Comparison of ENCODE assay signal across 13 mouse cellular contexts in the genomic region with DNA sequence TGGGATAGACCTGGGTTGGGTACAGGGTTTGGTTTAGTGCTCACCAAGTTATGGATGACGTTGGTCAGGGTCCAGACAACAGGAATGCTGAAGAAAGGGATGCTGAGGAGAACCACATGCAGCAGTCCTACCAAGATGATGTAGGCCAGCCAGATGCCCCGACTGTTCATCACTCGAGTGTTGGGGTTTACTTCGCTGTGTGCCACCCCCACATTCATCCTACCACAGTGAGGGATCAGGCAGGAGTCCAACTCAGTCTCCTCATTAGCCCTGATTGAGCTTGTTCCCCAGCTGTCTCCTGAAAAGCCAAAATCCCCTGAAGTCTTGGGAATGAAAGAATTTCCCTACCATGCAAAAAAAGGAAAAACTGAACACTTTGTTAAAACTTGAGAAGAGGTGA. TPM values are rescaled to one million over a fixed set of nuclear protein-coding genes. Genes with fewer than 3 reads are reported as not detected.
A peak's percentile ranks its signal among the peaks of the same experiment; 100 is the strongest.
DNase-seq lines count a peak whose midpoint lies in the region; ATAC-seq and TF ChIP-seq lines count a peak whose summit lies in the region.
"Had no signal": no experiment of that assay in that cellular context is flagged by ENCODE, and none has a peak within 500 bp of the region (broad histone marks: within the 10 kb centered on the region; RNA-seq: fewer than 3 reads in every experiment).

No protein-coding gene starts in this region.

- H3K27me3 ChIP-seq in erythroblast, embryonic 14.5 days (ENCODE audit: control insufficient read depth): no peaks in the 10 kb centered on the region
- H3K27me3 ChIP-seq in E14TG2a.4 (ENCODE audit: insufficient read depth, low read length): no peaks in the 10 kb centered on the region
- H3K27me3 ChIP-seq in liver, embryonic 13.5 days: no peaks in the 10 kb centered on the region
- H3K27me3 ChIP-seq: intestine, embryonic 15.5 days had no signal

- WGBS in liver, embryonic 13.5 days (ENCODE audit: insufficient replicate concordance): 84% methylated on average over 4 of the region's 4 CpGs

- peaks cover 65% of the 10 kb centered on the region for H3K36me3 ChIP-seq in erythroblast, embryonic 14.5 days (ENCODE audit: control insufficient read depth)
- peaks cover 65% of the 10 kb centered on the region for H3K36me3 ChIP-seq in E14TG2a.4 (ENCODE audit: insufficient read depth, low read length)
- H3K36me3 ChIP-seq in liver, embryonic 13.5 days: peaks cover 56% of the 10 kb centered on the region

- H3K9me3 ChIP-seq in erythroblast, embryonic 14.5 days (ENCODE audit: control insufficient read depth, low read length): no peaks in the 10 kb centered on the region
- H3K9me3 ChIP-seq in E14TG2a.4 (ENCODE audit: low read length): no peaks in the 10 kb centered on the region
- H3K9me3 ChIP-seq in liver, embryonic 13.5 days (replicated peaks): no peaks in the 10 kb centered on the region
- H3K9me3 ChIP-seq: intestine, embryonic 15.5 days had no signal

- H3K27ac ChIP-seq in liver, embryonic 13.5 days: 0 out of 2 replicates have a peak overlapping the region, but pooled peaks have one; percentile 30
- H3K27ac ChIP-seq: intestine, embryonic 15.5 days had no signal

- H3K9ac ChIP-seq in liver, embryonic 13.5 days: peak overlapping the region; percentile 78

- H3K4me2 ChIP-seq in liver, embryonic 13.5 days: peak overlapping the region; percentile 89

- no peak for ATAC-seq in erythroblast, adult 5-6 weeks (replicated peaks; ENCODE audit: low FRiP score, poor library complexity, severe bottlenecking)
- ATAC-seq in liver, embryonic 13.5 days (ENCODE audit: low read depth): no peak
- ATAC-seq: intestine, embryonic 15.5 days had no signal

- peak; percentile 42 for DNase-seq in layer of hippocampus, adult 8-10 months (ENCODE audit: low spot score in 2 of 2)
- DNase-seq in layer of hippocampus, postnatal 25 days (ENCODE audit: extremely low spot score in 1 of 2, low spot score in 1 of 2): no peak
- DNase-seq in liver, embryonic 13.5 days: no peak
- DNase-seq in adrenal gland, postnatal 25 days: no peak
- no peak for DNase-seq in spleen, postnatal 4 days (ENCODE audit: low spot score in 2 of 2)
- DNase-seq: kidney, postnatal 36 days; lung, postnatal 36 days; retina, postnatal 1 day; thymus, adult 2 months had no signal

- peaks cover 32% of the 10 kb centered on the region for H3K4me1 ChIP-seq in erythroblast, embryonic 14.5 days (ENCODE audit: control insufficient read depth)
- H3K4me1 ChIP-seq in E14TG2a.4 (replicated peaks; ENCODE audit: low read depth, low read length): peaks cover 42% of the 10 kb centered on the region
- H3K4me1 ChIP-seq in liver, embryonic 13.5 days (replicated peaks): peaks cover 33% of the 10 kb centered on the region

- TF ChIP-seq CTCF in E14TG2a.4 (conservative IDR thresholded peaks at IDR 0.05; ENCODE audit: low read length): no peak

- peak overlapping the region; percentile 99 for H3K4me3 ChIP-seq in erythroblast, embryonic 14.5 days (replicated peaks)
- peak overlapping the region; percentile 96 for H3K4me3 ChIP-seq in E14TG2a.4 (replicated peaks; ENCODE audit: low read length)
- H3K4me3 ChIP-seq in liver, embryonic 13.5 days (replicated peaks): peak overlapping the region; percentile 87

RNA-seq across cellular contexts. Expression of a gene that starts 1.2 kb away (rescaled TPM):
- 1.3 and 2.2 TPM in 2 replicates for polyA plus RNA-seq in erythroblast, embryonic 14.5 days (2012)
- total RNA-seq in erythroblast, adult 5-6 weeks (2015; ENCODE audit: low replicate concordance): 5.4 and 18.8 TPM in 2 replicates
- total RNA-seq in erythroblast, adult 5-6 weeks (2017; ENCODE audit: low replicate concordance): 13.0 and 28.2 TPM in 2 replicates
- 10 to 100 TPM in 1 of 4 experiments, 1 to 10 TPM in 3; 8.9 to 10.5 (median 9.6) TPM for total RNA-seq in layer of hippocampus, adult 8-10 months (2022)
- 1 to 10 TPM; 7.9 to 8.8 TPM for total RNA-seq in layer of hippocampus, postnatal 25 days (2021)
- polyA plus RNA-seq in liver, embryonic 13.5 days (2015; fragmentation: Nextera tagmentation; extraction: Ambion mirVana): 90.2 and 91.0 TPM in 2 replicates
- total RNA-seq in adrenal gland, postnatal 25 days (2021): 48.5 and 49.1 TPM in 2 replicates

RNA-seq across cellular contexts. Expression of a gene that starts 3.1 kb away (rescaled TPM):
- polyA plus RNA-seq in erythroblast, embryonic 14.5 days (2012): 1.4 and 2.5 TPM in 2 replicates
- total RNA-seq in erythroblast, adult 5-6 weeks (2015; ENCODE audit: low replicate concordance): 74.4 and 106 TPM in 2 replicates
- 93.5 and 113 TPM in 2 replicates for total RNA-seq in erythroblast, adult 5-6 weeks (2017; ENCODE audit: low replicate concordance)
- 10 to 100 TPM; 32.7 to 41.2 (median 35.1) TPM for total RNA-seq in layer of hippocampus, adult 8-10 months (2022)
- total RNA-seq in layer of hippocampus, postnatal 25 days (2021): 10 to 100 TPM; 36.5 to 39.9 TPM
- polyA plus RNA-seq in liver, embryonic 13.5 days (2015; fragmentation: Nextera tagmentation; extraction: Ambion mirVana): 147 and 176 TPM in 2 replicates
- total RNA-seq in adrenal gland, postnatal 25 days (2021): 54.6 and 63.2 TPM in 2 replicates

RNA-seq across cellular contexts. Expression of a gene that starts 16.0 kb away (rescaled TPM):
- 0.07 and 0.09 TPM in 2 replicates for polyA plus RNA-seq in erythroblast, embryonic 14.5 days (2012)
- total RNA-seq in erythroblast, adult 5-6 weeks (2015; ENCODE audit: low replicate concordance): 0.19 and 1.7 TPM in 2 replicates
- 0.42 and 3.7 TPM in 2 replicates for total RNA-seq in erythroblast, adult 5-6 weeks (2017; ENCODE audit: low replicate concordance)
- total RNA-seq in layer of hippocampus, adult 8-10 months (2022): 10 to 100 TPM in 3 of 4 experiments, 1 to 10 TPM in 1; 9.5 to 13.9 (median 11.6) TPM
- total RNA-seq in layer of hippocampus, postnatal 25 days (2021): 10 to 100 TPM; 11.3 to 12.1 TPM
- 2.4 and 3.2 TPM in 2 replicates for polyA plus RNA-seq in liver, embryonic 13.5 days (2015; fragmentation: Nextera tagmentation; extraction: Ambion mirVana)
- 8.8 and 13.8 TPM in 2 replicates for total RNA-seq in adrenal gland, postnatal 25 days (2021)

RNA-seq across cellular contexts. Expression of a gene that starts 16.4 kb away (rescaled TPM):
- 0.94 and 1.2 TPM in 2 replicates for polyA plus RNA-seq in erythroblast, embryonic 14.5 days (2012)
- total RNA-seq in erythroblast, adult 5-6 weeks (2015; ENCODE audit: low replicate concordance): 16.5 and 17.6 TPM in 2 replicates
- total RNA-seq in erythroblast, adult 5-6 weeks (2017; ENCODE audit: low replicate concordance): 9.5 and 9.6 TPM in 2 replicates
- total RNA-seq in layer of hippocampus, adult 8-10 months (2022): 10 to 100 TPM; 60.8 to 71.5 (median 65.6) TPM
- 10 to 100 TPM; 66.4 to 68.4 TPM for total RNA-seq in layer of hippocampus, postnatal 25 days (2021)
- 20.4 and 23.6 TPM in 2 replicates for polyA plus RNA-seq in liver, embryonic 13.5 days (2015; fragmentation: Nextera tagmentation; extraction: Ambion mirVana)
- total RNA-seq in adrenal gland, postnatal 25 days (2021): 57.1 and 79.6 TPM in 2 replicates

RNA-seq across cellular contexts. Expression of a gene that starts 29.5 kb away (rescaled TPM):
- polyA plus RNA-seq in erythroblast, embryonic 14.5 days (2012): 0.01 TPM in 1 of 2 replicates, not detected in the other
- total RNA-seq in erythroblast, adult 5-6 weeks (2015; ENCODE audit: low replicate concordance): 0.38 TPM in 1 of 2 replicates, not detected in the other
- total RNA-seq in erythroblast, adult 5-6 weeks (2017; ENCODE audit: low replicate concordance): 0.85 and 1.5 TPM in 2 replicates
- 1 to 10 TPM in 2 of 4 experiments, under 1 TPM in 2; 0.64 to 3.3 (median 1.5) TPM for total RNA-seq in layer of hippocampus, adult 8-10 months (2022)
- under 1 TPM; 0.54 to 0.81 TPM for total RNA-seq in layer of hippocampus, postnatal 25 days (2021)
- polyA plus RNA-seq in liver, embryonic 13.5 days (2015; fragmentation: Nextera tagmentation; extraction: Ambion mirVana): 6.9 and 8.3 TPM in 2 replicates
- 38.6 and 46.9 TPM in 2 replicates for total RNA-seq in adrenal gland, postnatal 25 days (2021)

Comparison
In these comparisons a context has a peak if more than half of its experiments do, and no peak if none do; other contexts are left out.
1. DNase-seq: peak in layer of hippocampus, adult 8-10 months (2 of 2); none in layer of hippocampus, postnatal 25 days (0 of 2), liver, embryonic 13.5 days (single experiment), adrenal gland, postnatal 25 days (single experiment) and spleen, postnatal 4 days (0 of 2).
2. Peak in every context shown above with its lines, with median percentiles within 50 percentile points of each other: H3K4me3 ChIP-seq.